Mouse (Mus musculus): Measurements from ENCODE around the gene Vwa7. TPM values are rescaled to one million over a fixed set of nuclear protein-coding genes. Genes with fewer than 3 reads are reported as not detected.

Gene Vwa7
- total RNA-seq, 2 experiments from 2014 or later, result 1.6 to 1.8 TPM

DNA sequence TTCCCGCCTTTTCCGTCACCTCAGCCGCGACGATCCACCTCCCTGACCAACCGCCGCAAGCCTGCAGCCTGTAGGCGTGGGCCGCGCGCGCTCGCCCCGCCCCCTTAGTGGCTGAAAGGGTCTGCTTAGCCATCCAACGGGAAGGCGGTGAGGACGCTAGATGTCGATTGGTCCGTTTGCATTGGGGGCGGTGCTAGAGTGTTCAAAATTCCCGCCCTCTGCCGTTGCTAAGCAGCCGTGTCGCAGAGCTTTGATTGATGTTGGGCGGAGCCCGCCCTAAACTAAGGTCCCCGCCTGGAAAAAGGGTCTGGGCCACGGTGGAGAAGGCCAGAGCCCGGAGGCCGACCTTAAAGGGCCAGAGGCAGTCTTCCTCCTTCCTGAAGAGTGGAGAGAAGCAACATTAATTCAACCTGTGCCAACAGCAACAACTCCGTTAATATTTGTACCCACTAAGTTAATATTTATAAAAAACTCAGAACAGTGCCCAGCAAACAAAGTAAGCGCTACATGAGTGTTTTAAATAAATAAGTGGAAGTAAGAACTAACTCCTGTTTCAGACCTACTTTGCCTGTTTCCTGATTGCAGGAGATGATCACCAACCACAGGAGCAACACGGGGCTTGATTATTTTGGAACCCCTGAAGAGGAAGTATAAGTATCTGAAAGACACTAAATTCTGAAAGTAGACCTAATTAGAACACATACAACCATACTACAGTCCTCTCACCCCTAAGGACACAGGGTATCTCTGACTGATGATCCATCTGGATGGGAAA is 30.5 kb downstream of the Vwa7 start, which contains the start of gene Msh5:
Msh5 (minus strand) TSS at position 65 of the 775 bp plus-strand sequence.
- DNase-seq, result peak; percentile 99

DNA sequence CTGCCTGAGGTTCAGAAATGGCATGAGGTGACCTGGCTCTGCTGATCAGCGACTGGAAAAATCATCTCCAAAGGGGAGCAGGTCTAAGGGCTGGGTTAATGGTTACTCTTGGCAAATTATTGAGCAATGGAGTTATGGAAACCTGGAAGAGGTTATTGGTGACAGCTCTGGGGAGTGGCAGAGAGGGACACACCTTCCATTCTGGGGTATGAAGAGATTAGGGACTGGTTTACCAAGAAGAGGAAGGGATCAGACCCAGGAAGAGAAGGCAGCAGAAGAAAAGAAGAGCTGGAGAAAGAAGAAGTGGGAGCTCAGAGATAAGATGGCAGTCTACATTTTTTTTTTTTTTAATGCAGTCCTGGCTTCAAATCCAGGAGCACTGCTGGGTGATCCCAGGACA is 31.3 kb downstream of the Vwa7 start:
- DNase-seq, result no peak

DNA sequence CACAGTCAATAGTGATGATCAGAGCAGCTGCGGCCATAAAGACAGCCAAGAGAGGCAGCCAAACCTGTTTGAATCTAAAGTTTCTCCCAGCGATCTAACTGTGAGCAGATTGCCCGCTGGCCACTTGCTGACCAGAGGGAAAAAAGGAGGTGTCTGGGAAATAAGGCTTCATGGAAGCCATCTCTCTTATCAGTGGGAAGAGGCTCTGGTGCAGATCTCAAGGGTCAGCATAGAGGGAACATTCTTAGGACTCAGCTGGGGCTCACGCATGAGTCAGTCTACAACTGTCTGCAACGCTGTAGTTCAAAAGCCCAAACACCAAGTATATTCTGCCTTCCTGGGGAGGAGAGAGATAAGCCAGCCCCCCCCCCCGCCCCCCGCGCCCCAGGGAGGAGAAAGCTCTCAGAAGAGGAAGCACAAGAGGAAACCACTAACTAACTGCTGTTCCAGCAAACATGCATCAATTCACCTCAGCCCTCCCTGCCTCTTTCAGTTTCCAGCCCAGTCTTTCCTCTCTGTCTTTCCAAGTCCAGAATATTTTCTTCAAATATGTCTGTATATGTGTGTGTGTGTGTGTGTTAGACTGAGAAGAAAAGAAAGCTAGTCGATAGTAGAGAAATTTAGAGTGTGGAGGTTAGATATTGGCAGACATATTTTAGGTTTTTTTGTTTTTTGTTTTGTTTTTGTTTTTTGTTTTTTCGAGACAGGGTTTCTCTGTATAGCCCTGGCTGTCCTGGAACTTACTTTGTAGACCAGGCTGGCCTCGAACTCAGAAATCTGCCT is 32.0 kb downstream of the Vwa7 start:
- peak; percentile 51 for DNase-seq

DNA sequence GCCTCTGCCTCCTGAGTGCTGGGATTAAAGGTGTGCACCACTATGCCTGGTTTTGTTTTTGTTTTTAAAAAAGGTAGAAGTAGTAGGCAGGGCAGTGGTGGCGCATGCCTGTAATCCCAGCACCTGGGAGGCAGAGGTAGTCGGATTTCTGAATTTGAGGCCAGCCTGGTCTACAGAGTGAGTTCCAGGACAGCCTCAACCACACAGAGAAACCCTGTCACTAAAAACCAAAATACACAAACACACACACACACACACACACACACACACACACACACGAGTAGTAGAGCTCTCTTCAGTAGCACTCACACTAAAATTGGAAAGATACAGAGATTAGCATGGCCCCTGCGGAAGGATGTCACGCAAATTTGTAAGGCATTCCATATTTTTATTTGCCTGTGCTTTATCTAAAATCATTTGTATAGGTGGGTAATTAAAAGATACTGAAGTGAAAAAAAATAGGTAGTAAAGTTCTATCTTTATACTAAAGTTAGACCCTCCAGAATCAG is 32.6 kb downstream of the Vwa7 start:
- no peak for DNase-seq

DNA sequence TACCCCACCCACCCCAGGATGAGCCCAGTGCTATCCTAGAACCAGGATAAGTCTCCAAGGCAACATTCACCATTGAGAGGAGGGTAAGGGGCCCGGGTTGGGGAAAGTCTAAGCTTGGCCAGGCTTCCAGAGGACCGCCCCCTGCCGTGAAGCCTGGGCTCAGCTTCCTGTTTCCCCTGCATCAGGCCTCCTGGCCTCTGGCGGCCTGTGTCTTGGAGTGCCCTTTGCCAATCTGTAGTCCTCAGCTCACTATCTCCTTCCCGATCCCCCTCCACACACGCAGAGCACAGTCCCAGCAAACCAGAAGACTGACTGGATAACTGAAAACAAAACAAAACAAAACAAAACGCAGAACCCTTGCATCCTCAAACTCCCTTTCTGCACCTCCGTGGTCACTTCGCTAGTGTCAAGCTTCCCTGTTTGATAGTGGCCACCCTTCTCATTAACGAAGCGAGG is 33.2 kb downstream of the Vwa7 start, which contains the start of gene Clic1:
Clic1 (plus strand) TSS at position 406 of the 456 bp plus-strand sequence.
- peak; percentile 78 for DNase-seq

DNA sequence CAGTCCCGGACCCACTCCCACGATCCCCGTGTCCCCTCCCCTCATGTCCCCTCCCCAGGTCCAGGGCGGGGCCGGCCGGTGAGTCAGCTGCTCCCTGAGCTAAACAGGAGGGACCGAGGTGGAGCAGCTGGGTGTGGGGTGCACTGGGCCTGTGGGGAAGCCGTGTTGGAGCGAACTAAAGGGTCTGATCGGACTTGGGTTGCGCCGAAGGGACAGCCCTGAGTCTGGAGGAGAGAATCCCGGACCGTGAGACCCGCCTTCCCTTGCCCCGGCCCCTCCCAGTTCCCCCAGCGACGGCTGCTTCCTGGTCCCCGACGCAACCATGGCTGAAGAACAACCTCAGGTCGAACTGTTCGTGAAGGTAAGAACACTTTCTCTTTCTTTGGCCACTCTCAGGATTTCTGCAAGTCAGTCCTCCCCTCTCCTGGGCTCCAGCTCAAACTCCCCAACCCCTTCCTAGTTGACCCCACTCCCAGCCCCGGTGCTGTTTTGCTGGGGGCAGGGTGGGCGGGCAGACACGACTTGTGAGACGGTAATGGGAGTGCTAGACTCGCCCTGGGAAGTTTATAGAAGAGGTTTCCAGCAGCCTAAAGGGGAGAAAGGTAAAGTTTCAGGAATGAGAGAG is 33.9 kb downstream of the Vwa7 start:
- peak; percentile 85 for DNase-seq

DNA sequence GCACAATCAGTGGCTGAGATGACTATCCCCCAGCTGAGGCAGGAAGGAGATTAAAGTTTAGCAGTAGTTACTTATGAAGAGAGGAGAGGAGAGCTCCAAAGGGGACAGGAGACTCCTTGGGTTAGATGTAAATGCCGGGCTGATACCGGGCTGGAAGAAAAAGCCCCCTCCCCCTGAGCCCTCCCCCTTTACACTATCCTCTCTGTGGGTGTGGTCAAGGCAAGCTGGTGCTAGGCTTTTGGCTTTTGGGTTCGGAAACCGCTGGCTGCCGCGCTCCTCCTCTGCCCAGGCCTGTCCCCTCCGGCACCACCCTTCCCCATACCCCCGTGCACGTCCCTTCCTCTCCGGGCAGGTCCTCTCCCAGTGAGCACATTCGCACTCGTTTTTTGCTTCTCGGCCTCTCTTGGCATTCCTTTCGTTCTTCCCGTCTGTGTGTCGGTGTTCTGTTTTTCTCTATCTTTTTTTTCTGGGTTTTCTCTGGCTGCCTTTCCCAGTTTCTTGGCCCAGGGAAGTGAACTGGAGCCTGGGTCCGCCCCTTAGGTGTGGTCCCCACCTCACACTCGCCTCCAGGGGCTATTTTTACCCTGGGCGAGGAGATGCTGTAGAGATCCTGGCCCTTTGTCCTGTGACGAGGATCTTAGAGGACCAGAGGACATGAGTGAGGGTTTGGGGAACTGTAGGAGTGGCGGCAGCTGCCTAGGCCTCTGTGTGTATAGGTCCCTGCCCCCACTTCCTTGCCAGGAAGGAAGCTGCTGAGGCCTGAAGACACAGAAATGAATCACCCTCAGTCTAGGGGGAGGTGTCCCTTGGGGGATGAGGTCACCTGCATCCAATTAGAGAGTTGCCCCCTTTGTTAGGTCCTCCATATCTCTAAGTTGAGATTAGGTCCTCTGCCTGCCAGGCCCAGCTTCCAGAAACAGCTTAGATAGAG is 35.0 kb downstream of the Vwa7 start:
- DNase-seq, result peak; percentile 89

DNA sequence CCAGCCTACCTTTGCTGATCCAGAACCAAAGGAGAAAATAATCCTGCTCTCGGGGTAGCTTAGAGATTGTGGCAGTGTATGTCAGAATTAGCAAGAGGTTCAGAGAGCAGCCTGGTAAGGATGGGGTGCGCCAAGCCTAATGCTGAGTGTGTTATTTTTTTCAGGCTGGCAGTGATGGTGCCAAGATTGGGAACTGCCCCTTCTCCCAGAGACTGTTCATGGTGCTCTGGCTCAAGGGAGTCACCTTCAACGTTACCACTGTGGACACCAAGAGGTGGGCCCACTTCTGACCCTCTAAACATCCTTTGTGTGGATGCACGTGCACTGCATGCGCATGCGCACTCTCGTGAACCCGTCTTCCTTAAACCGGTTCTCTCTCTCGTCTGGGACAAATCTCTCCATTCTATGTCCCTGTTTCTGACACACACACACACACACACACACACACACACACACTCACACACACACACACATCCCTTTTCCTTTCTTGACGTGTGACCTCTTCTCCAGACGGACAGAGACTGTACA is 36.0 kb downstream of the Vwa7 start:
- no peak for DNase-seq

DNA sequence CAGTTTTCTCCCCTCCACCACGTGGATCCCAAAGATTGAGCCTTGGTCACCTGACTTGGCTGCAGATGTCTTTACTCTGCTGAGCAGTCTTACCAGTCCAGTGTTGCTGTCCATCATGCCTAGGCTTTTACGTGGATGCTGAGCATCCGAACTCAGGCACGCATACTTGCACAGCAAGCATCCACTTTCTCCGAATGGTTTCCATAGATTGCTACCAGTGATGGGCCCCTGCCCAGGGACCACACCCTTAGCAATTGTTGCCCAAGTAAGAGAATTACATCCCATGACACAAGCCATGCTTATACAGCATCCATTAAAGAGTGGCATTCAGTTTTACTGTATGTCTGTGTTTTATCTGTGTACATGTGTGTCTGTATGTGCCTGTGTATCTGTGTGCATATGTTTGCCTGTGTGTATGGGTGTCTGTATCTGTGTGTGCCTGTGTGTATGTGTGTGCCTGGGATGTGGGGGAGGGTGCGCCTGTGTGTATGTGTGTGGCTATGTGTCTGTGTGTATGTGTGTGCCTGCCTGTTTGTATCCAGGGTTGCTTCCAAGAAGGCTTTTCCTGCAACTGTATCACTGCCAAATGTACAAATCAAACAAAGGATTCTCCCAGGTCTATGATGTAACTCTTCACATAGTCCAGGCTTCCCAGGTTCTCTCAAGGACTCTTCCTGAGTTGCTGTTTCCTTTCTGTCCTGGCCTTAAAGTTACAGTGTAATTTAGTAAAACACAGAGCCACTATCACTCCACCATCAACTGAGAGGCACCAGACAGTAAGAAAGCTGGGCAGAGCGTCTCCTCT is 39.5 kb downstream of the Vwa7 start:
- DNase-seq, result no peak

DNA sequence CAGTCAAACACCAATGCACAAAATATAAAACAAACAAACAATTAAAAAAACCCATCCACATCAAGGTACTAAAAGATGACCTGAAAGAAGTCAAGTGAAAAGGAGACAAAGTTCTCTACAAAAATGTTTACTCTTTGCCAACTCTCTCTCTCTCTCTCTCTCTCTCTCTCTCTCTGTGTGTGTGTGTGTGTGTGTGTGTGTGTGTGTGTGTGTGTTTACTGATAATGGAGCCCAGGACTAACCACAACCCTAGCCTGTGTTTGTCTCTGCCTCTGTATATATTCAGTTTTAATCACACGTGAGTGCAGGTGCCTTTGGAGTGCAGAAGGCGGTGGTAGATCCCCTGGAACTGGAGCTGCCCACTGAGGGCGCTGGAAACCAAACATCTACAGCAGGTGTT is 40.7 kb downstream of the Vwa7 start:
- DNase-seq, result no peak

DNA sequence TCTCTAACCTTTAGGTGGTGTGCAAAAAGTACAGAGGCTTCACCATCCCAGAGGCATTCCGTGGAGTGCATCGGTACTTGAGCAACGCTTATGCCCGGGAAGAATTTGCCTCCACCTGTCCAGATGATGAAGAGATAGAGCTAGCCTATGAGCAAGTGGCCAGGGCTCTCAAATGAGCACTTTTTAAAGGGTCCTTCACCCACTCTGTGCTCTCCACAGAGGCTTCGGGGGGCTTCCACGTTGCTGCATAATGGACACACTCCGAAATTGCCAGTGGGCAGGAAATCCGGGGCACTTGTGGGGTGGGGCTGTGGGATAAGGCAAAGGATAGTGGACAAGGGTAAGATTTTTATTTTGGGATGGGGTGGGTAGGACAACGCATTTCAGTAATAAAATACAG is 41.9 kb downstream of the Vwa7 start:
- DNase-seq, result no peak

DNA sequence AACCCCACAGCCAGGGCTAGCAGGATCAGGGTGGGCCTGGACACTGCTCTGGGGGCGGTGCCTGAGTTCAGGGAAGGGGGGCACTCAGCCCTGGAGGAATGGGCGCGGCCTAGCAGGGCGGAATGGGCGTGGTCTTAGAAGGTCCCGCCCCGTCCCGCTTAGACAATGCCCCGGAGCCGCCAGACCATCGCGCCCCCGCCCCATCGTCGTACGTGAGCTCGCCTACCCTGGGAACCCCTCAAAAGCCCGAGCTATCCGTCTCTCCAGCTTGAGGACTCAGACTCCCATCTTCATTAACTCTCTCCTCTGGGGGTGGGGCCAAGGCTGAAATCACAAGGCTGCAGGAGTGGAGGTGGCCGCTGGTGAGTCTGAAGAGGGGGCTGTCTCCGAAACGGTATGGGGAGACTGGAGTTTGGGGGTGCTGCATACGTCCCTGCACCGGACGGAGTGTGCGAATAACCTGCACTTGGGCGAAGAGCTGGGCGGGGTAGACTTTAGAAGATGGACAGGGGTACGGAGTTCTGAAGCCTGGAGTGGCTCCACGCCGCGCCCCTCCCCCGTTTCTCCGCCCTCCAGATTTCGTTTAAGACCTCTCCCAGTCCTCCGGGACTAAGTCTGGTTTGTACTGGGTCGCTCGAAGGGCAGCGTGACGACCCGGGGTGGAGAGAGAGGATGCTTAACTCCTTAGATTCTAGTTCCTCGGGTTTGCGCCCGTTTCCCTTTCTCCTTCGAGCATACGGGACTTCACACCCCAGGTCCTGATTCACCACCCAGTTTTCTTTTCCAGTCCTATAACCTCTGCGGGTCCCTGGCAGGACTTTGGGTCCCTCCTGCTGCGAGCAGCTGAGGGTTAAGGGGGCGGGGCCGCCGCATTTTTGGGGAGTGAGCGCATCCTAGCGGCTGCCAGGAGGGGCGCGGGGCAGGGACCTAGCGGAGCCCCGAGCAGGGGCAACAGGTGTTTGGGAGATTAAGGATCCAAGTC is 42.8 kb downstream of the Vwa7 start, which contains the start of gene Ddah2:
Ddah2 (plus strand) TSS at position 125 of the 982 bp plus-strand sequence.
- peak; percentile 97 for DNase-seq

DNA sequence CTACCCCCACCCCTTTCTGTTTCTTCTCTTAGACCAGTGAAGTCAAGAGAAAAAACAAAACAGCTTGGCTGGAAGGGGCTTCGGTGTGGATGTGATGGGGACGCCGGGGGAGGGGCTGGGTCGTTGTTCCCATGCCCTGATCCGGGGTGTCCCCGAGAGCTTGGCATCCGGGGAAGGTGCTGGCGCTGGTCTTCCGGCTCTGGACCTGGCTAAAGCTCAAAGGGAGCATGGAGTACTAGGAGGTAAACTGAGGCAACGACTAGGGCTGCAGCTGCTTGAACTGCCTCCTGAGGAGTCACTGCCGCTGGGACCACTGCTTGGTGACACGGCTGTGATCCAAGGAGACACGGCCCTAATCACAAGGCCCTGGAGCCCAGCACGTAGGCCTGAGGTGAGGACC is 43.7 kb downstream of the Vwa7 start:
- DNase-seq, result no peak

DNA sequence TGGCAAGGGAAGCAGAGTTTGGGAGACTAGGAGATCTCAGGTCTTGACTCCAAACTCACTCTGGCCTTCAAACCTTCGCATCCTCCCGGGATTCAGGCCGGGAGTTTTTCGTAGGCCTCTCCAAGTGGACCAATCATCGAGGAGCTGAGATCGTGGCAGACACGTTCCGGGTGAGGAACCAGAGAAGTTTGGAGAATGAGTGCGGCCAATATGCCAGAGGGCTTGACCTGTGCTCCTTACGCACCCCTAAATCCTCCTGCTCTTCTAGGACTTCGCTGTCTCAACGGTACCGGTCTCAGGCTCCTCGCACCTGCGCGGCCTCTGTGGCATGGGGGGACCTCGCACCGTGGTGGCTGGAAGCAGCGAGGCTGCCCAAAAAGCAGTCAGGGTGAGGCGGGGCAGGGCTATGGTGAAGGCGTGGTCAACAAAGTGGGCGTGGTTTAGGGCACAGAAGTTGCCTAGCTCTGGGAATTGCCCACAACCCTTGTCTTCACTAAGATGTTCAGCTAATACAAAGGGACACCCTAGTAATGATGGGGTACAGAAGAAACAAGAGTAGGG is 44.4 kb downstream of the Vwa7 start:
- DNase-seq, result peak; percentile 50

DNA sequence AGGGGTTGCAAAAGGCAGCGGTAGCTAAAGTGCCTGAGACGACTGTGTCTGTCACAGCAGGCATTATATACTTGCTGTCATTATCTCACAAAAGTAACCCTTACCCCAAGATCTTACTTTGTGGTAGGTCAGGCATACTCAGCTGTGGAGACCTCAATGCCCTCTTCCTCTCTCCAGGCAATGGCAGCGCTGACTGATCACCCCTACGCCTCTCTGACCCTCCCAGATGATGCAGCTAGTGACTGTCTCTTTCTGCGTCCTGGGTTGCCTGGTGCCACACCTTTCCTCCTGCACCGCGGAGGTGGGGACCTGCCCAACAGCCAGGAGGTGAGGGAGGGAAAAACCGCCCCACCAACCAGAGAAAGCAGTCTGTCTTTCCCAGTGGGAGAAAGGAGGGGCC is 44.9 kb downstream of the Vwa7 start:
- no peak for DNase-seq

DNA sequence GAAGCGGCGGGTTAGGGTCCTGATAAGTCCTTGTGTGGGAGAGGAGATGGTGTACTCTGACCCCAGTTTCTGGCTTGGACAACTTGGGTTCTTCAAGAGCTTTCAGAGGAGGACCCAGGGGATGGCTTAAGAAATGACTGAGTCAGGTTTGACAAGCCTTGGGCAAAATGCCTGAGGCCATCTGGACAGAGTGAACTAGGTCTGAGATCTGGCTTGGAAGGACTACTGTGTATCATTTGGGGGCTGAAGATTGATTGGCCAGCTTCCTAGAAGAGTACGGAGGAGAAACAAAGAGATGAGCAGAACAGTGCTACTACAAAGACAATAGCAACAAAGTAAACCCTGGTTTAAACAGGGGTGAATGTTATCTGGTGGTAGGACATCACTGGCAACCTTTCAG is 47.1 kb downstream of the Vwa7 start:
- DNase-seq, result peak; percentile 53

DNA sequence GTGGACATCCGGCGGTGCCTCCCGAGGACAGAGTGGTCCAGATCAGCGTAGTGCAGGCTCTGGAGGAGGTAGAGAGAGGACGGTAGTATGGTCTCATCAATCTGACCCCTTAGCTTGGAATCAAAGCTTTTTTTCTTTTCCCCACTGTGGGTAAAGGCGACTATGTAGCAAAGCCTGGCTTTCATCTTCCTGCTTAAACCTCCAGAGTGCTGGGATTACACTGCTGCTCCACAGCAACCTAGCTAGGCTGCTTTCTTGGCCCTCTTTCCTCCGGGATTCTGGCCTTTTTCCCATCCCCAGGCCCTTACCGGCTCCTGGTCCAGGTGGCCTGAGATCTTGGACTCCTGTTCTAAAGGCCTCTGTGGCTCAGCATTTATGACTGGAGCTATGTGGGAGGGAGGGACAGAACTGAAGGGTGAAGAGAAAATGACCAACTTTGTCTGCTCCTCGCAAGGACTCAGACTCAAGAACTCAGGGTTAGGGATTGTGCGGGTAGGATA is 48.0 kb downstream of the Vwa7 start:
- DNase-seq, result no peak
